In genomic region chr13:55329109-55329682, GRCm38 (mm10) we compare ENCODE assay signal across 8 mouse cellular contexts. TPM values are rescaled to one million over a fixed set of nuclear protein-coding genes. Genes with fewer than 3 reads are reported as not detected.
DNase-seq lines count a peak whose midpoint lies in the region; ATAC-seq and TF ChIP-seq lines count a peak whose summit lies in the region.

No protein-coding gene starts in this region.

- TF ChIP-seq CTCF in G1E (IDR thresholded peaks at IDR 0.05; ENCODE audit: low read depth, low read length), result no peak

- WGBS in kidney, embryonic 15.5 days, result under 1% methylated on average over 25 of the region's 29 CpGs
- WGBS in embryonic facial prominence, embryonic 11.5 days, result under 1% methylated on average over 26 of the region's 29 CpGs
- under 1% methylated on average over 29 of the region's 29 CpGs for WGBS in hindbrain, embryonic 13.5 days
- 0% methylated on average over 21 of the region's 29 CpGs for WGBS in macrophage (ENCODE audit: missing documents)

- peak overlapping the region; percentile 97 for H3K27ac ChIP-seq in kidney, embryonic 15.5 days
- 0 out of 2 replicates have a peak overlapping the region, but pooled peaks have one; percentile 35 for H3K27ac ChIP-seq in embryonic facial prominence, embryonic 11.5 days (replicated peaks; ENCODE audit: low read depth, low read length)
- peak overlapping the region; percentile 84 for H3K27ac ChIP-seq in hindbrain, embryonic 13.5 days
- 0 out of 2 replicates have a peak overlapping the region, but pooled peaks have one; percentile 8 for H3K27ac ChIP-seq in macrophage

- H3K4me3 ChIP-seq in kidney, embryonic 15.5 days (replicated peaks), result peak overlapping the region; percentile 78
- H3K4me3 ChIP-seq in G1E (ENCODE audit: low read depth, low read length), result peak overlapping the region; percentile 78
- peak overlapping the region; percentile 55 for H3K4me3 ChIP-seq in embryonic facial prominence, embryonic 11.5 days (ENCODE audit: low read depth, low read length)
- peak overlapping the region; percentile 65 for H3K4me3 ChIP-seq in hindbrain, embryonic 13.5 days
- peak overlapping the region; percentile 44 for H3K4me3 ChIP-seq in macrophage (ENCODE audit: inconsistent target)

- H3K79me2 ChIP-seq in macrophage (ENCODE audit: inconsistent target), result peaks cover 10% of the 10 kb centered on the region

- DNase-seq in kidney, postnatal 4 days, result no peak
- DNase-seq in G1E (ENCODE audit: low spot score), result peak; percentile 53
- no peak for DNase-seq in embryonic facial prominence, embryonic 11.5 days (ENCODE audit: low spot score)
- peak; percentile 76 for DNase-seq in testis, postnatal 10 days (ENCODE audit: low spot score)
- DNase-seq in layer of hippocampus, adult 8-10 months (ENCODE audit: low spot score in 2 of 2), result no peak

- peak; percentile 30 for ATAC-seq in kidney, embryonic 15.5 days (replicated peaks; ENCODE audit: low FRiP score)
- ATAC-seq in G1E (ENCODE audit: extremely low read depth, insufficient number of reproducible peaks, low FRiP score, poor library complexity, severe bottlenecking), result no peak
- ATAC-seq in embryonic facial prominence, embryonic 11.5 days (replicated peaks; ENCODE audit: insufficient number of reproducible peaks, low FRiP score, low TSS enrichment, low read depth), result peak; percentile 14; the same call in 1 of the 2 replicates
- peak; percentile 25 for ATAC-seq in hindbrain, embryonic 13.5 days (ENCODE audit: low FRiP score)

- peak overlapping the region; percentile 94 for H3K4me2 ChIP-seq in kidney, embryonic 15.5 days
- peak overlapping the region; percentile 87 for H3K4me2 ChIP-seq in embryonic facial prominence, embryonic 11.5 days (ENCODE audit: low read depth, low read length)
- peak overlapping the region; percentile 80 for H3K4me2 ChIP-seq in hindbrain, embryonic 13.5 days

- no peaks in the 10 kb centered on the region for H3K9me3 ChIP-seq in kidney, embryonic 15.5 days (replicated peaks)
- no peaks in the 10 kb centered on the region for H3K9me3 ChIP-seq in G1E (replicated peaks)
- no peaks in the 10 kb centered on the region for H3K9me3 ChIP-seq in embryonic facial prominence, embryonic 11.5 days (replicated peaks; ENCODE audit: control insufficient read depth, low read length)
- H3K9me3 ChIP-seq in hindbrain, embryonic 13.5 days, result no peaks in the 10 kb centered on the region

- H3K36me3 ChIP-seq in kidney, embryonic 15.5 days, result peaks cover 26% of the 10 kb centered on the region
- H3K36me3 ChIP-seq in G1E (replicated peaks), result peaks cover 37% of the 10 kb centered on the region
- H3K36me3 ChIP-seq in embryonic facial prominence, embryonic 11.5 days (replicated peaks; ENCODE audit: control insufficient read depth, insufficient read depth, low read depth, low read length), result peaks cover 10% of the 10 kb centered on the region
- peaks cover 20% of the 10 kb centered on the region for H3K36me3 ChIP-seq in hindbrain, embryonic 13.5 days
- H3K36me3 ChIP-seq in macrophage (ENCODE audit: inconsistent target), result peaks cover 4% of the 10 kb centered on the region; the same call in 1 of the 2 replicates

- H3K9ac ChIP-seq in kidney, embryonic 15.5 days, result peak overlapping the region; percentile 68
- peak overlapping the region; percentile 79 for H3K9ac ChIP-seq in embryonic facial prominence, embryonic 11.5 days (replicated peaks; ENCODE audit: low read length)
- peak overlapping the region; percentile 77 for H3K9ac ChIP-seq in hindbrain, embryonic 13.5 days

- no peaks in the 10 kb centered on the region for H3K27me3 ChIP-seq in kidney, embryonic 15.5 days
- H3K27me3 ChIP-seq in G1E (ENCODE audit: insufficient read depth, low read length), result peaks cover 12% of the 10 kb centered on the region
- H3K27me3 ChIP-seq in embryonic facial prominence, embryonic 11.5 days (ENCODE audit: control insufficient read depth, insufficient read depth, low read length), result no peaks in the 10 kb centered on the region
- H3K27me3 ChIP-seq in hindbrain, embryonic 13.5 days, result 0 out of 2 replicates have a peak, but pooled peaks cover 7% of the 10 kb centered on the region

- H3K4me1 ChIP-seq in kidney, embryonic 15.5 days, result peaks cover 48% of the 10 kb centered on the region
- peaks cover 52% of the 10 kb centered on the region for H3K4me1 ChIP-seq in G1E (ENCODE audit: insufficient read depth, low read depth, low read length)
- H3K4me1 ChIP-seq in embryonic facial prominence, embryonic 11.5 days (ENCODE audit: control insufficient read depth, insufficient read depth, low read length), result peaks cover 7% of the 10 kb centered on the region
- peaks cover 36% of the 10 kb centered on the region for H3K4me1 ChIP-seq in hindbrain, embryonic 13.5 days (replicated peaks)

RNA-seq across cellular contexts. Expression of gene Mxd3, which starts 0.4 kb away (rescaled TPM):
- 26.8 and 31.0 TPM in 2 replicates for polyA plus RNA-seq in kidney, embryonic 15.5 days (2015; fragmentation: Nextera tagmentation; extraction: Ambion mirVana)
- total RNA-seq in G1E (2014; fragmentation: Nextera tagmentation) (0.87 and 33.8 TPM in 2 replicates), G1E (2017) (8.3 and 10.8 TPM in 2 replicates)
- polyA plus RNA-seq in G1E (2012) (3.8 and 4.7 TPM in 2 replicates), macrophage (2018) (0.43 to 1.1 TPM in 2 of 3 replicates, not detected in the other)
- 24.1 and 27.1 TPM in 2 replicates for polyA plus RNA-seq in embryonic facial prominence, embryonic 11.5 days (2014; fragmentation: Nextera tagmentation; extraction: Ambion mirVana)
- polyA plus RNA-seq in hindbrain, embryonic 13.5 days (2015; fragmentation: Nextera tagmentation; extraction: Ambion mirVana), result 12.1 and 12.4 TPM in 2 replicates
- total RNA-seq in macrophage (2018; cell fraction: chromatin; rRNA removed), result 1 to 10 TPM in 3 of 26 experiments, under 1 TPM in 3, not detected in 20; 0.49 to 2.3 (median 0.97) TPM
- total RNA-seq in macrophage (2018; cell fraction: cytosol; rRNA removed), result under 1 TPM in 18 of 26 experiments, not detected in 8; 0.07 to 0.71 (median 0.22) TPM
- total RNA-seq in macrophage (2018; cell fraction: nucleus; rRNA removed), result 1 to 10 TPM in 3 of 26 experiments, under 1 TPM in 3, not detected in 20; 0.39 to 2.2 (median 1.0) TPM
- 1 to 10 TPM in 2 of 4 experiments, under 1 TPM in 2; 0.82 to 1.5 (median 1.0) TPM for total RNA-seq in layer of hippocampus, adult 8-10 months (2022)

RNA-seq across cellular contexts. Expression of gene Rab24, which starts 7.5 kb away (rescaled TPM):
- polyA plus RNA-seq in kidney, embryonic 15.5 days (2015; fragmentation: Nextera tagmentation; extraction: Ambion mirVana), result 81.9 and 87.7 TPM in 2 replicates
- total RNA-seq in G1E (2014; fragmentation: Nextera tagmentation) (35.2 and 67.7 TPM in 2 replicates), G1E (2017) (70.2 and 104 TPM in 2 replicates)
- polyA plus RNA-seq in G1E (2012) (136 and 138 TPM in 2 replicates), macrophage (2018) (34.9 to 62.7 TPM (median 47.3 TPM) in 3 replicates)
- 84.8 and 104 TPM in 2 replicates for polyA plus RNA-seq in embryonic facial prominence, embryonic 11.5 days (2014; fragmentation: Nextera tagmentation; extraction: Ambion mirVana)
- 95.9 and 102 TPM in 2 replicates for polyA plus RNA-seq in hindbrain, embryonic 13.5 days (2015; fragmentation: Nextera tagmentation; extraction: Ambion mirVana)
- 100 to 1,000 TPM in 23 of 26 experiments, 10 to 100 TPM in 3; 78.1 to 296 (median 175) TPM for total RNA-seq in macrophage (2018; cell fraction: chromatin; rRNA removed)
- 10 to 100 TPM; 42.7 to 66.1 (median 55.5) TPM for total RNA-seq in macrophage (2018; cell fraction: cytosol; rRNA removed)
- 100 to 1,000 TPM in 22 of 26 experiments, 10 to 100 TPM in 4; 58.2 to 198 (median 148) TPM for total RNA-seq in macrophage (2018; cell fraction: nucleus; rRNA removed)
- 10 to 100 TPM; 75.4 to 84.1 (median 80.8) TPM for total RNA-seq in layer of hippocampus, adult 8-10 months (2022)

RNA-seq across cellular contexts. Expression of gene Prelid1, which starts 8.9 kb away (rescaled TPM):
- polyA plus RNA-seq in kidney, embryonic 15.5 days (2015; fragmentation: Nextera tagmentation; extraction: Ambion mirVana), result 439 and 464 TPM in 2 replicates
- total RNA-seq in G1E (2014; fragmentation: Nextera tagmentation), result 826 and 898 TPM in 2 replicates
- 325 and 333 TPM in 2 replicates for total RNA-seq in G1E (2017)
- 395 and 733 TPM in 2 replicates for polyA plus RNA-seq in G1E (2012)
- polyA plus RNA-seq in embryonic facial prominence, embryonic 11.5 days (2014; fragmentation: Nextera tagmentation; extraction: Ambion mirVana), result 405 and 441 TPM in 2 replicates
- 300 and 307 TPM in 2 replicates for polyA plus RNA-seq in hindbrain, embryonic 13.5 days (2015; fragmentation: Nextera tagmentation; extraction: Ambion mirVana)
- 10 to 100 TPM; 19.3 to 60.1 (median 31.2) TPM for total RNA-seq in macrophage (2018; cell fraction: chromatin; rRNA removed)
- 100 to 1,000 TPM; 157 to 270 (median 221) TPM for total RNA-seq in macrophage (2018; cell fraction: cytosol; rRNA removed)
- 100 to 1,000 TPM in 2 of 26 experiments, 10 to 100 TPM in 24; 36.8 to 103 (median 75.2) TPM for total RNA-seq in macrophage (2018; cell fraction: nucleus; rRNA removed)
- 183 to 228 TPM (median 200 TPM) in 3 replicates for polyA plus RNA-seq in macrophage (2018)
- 100 to 1,000 TPM; 133 to 152 (median 139) TPM for total RNA-seq in layer of hippocampus, adult 8-10 months (2022)

RNA-seq across cellular contexts. Expression of gene Lman2, which starts 33.4 kb away (rescaled TPM):
- 115 and 118 TPM in 2 replicates for polyA plus RNA-seq in kidney, embryonic 15.5 days (2015; fragmentation: Nextera tagmentation; extraction: Ambion mirVana)
- total RNA-seq in G1E (2014; fragmentation: Nextera tagmentation) (68.4 and 77.7 TPM in 2 replicates), G1E (2017) (76.9 and 91.1 TPM in 2 replicates)
- polyA plus RNA-seq in G1E (2012) (41.1 and 124 TPM in 2 replicates), macrophage (2018) (69.2 to 91.5 TPM (median 78.4 TPM) in 3 replicates)
- 78.1 and 81.8 TPM in 2 replicates for polyA plus RNA-seq in embryonic facial prominence, embryonic 11.5 days (2014; fragmentation: Nextera tagmentation; extraction: Ambion mirVana)
- 55.2 and 57.1 TPM in 2 replicates for polyA plus RNA-seq in hindbrain, embryonic 13.5 days (2015; fragmentation: Nextera tagmentation; extraction: Ambion mirVana)
- 100 to 1,000 TPM in 1 of 26 experiments, 10 to 100 TPM in 25; 44.6 to 104 (median 68.5) TPM for total RNA-seq in macrophage (2018; cell fraction: chromatin; rRNA removed)
- total RNA-seq in macrophage (2018; cell fraction: cytosol; rRNA removed), result 100 to 1,000 TPM in 3 of 26 experiments, 10 to 100 TPM in 23; 57.6 to 104 (median 72.7) TPM
- 100 to 1,000 TPM in 3 of 26 experiments, 10 to 100 TPM in 23; 60.7 to 127 (median 75.4) TPM for total RNA-seq in macrophage (2018; cell fraction: nucleus; rRNA removed)
- total RNA-seq in layer of hippocampus, adult 8-10 months (2022), result 10 to 100 TPM; 56.6 to 72.8 (median 65.0) TPM

RNA-seq across cellular contexts. Expression of gene Rgs14, which starts 40.3 kb away (rescaled TPM):
- 1.1 and 1.3 TPM in 2 replicates for polyA plus RNA-seq in kidney, embryonic 15.5 days (2015; fragmentation: Nextera tagmentation; extraction: Ambion mirVana)
- 2.2 and 6.4 TPM in 2 replicates for total RNA-seq in G1E (2014; fragmentation: Nextera tagmentation)
- 10.0 and 10.1 TPM in 2 replicates for total RNA-seq in G1E (2017)
- 6.0 and 6.6 TPM in 2 replicates for polyA plus RNA-seq in G1E (2012)
- 0.53 and 0.56 TPM in 2 replicates for polyA plus RNA-seq in embryonic facial prominence, embryonic 11.5 days (2014; fragmentation: Nextera tagmentation; extraction: Ambion mirVana)
- 0.21 and 0.29 TPM in 2 replicates for polyA plus RNA-seq in hindbrain, embryonic 13.5 days (2015; fragmentation: Nextera tagmentation; extraction: Ambion mirVana)
- total RNA-seq in macrophage (2018; cell fraction: chromatin; rRNA removed), result 10 to 100 TPM in 18 of 26 experiments, 1 to 10 TPM in 8; 1.8 to 41.4 (median 18.9) TPM
- total RNA-seq in macrophage (2018; cell fraction: cytosol; rRNA removed), result 10 to 100 TPM in 12 of 26 experiments, 1 to 10 TPM in 14; 2.5 to 20.8 (median 8.3) TPM
- total RNA-seq in macrophage (2018; cell fraction: nucleus; rRNA removed), result 10 to 100 TPM in 20 of 26 experiments, 1 to 10 TPM in 6; 3.7 to 37.4 (median 18.9) TPM
- 3.6 to 11.3 TPM (median 8.4 TPM) in 3 replicates for polyA plus RNA-seq in macrophage (2018)
- 10 to 100 TPM; 86.8 to 97.9 (median 95.0) TPM for total RNA-seq in layer of hippocampus, adult 8-10 months (2022)

Comparison
In these comparisons a context has a peak if more than half of its experiments do, and no peak if none do; other contexts are left out.
1. H3K27ac ChIP-seq: peak in every context shown above with its lines; median percentile 97 in kidney, embryonic 15.5 days; 84 in hindbrain, embryonic 13.5 days; 35 in embryonic facial prominence, embryonic 11.5 days; 8 in macrophage.
2. DNase-seq: peak in G1E (single experiment) and testis, postnatal 10 days (single experiment); none in kidney, postnatal 4 days (0 of 2), embryonic facial prominence, embryonic 11.5 days (single experiment) and layer of hippocampus, adult 8-10 months (0 of 2).
3. Peak in every context shown above with its lines, with median percentiles within 50 percentile points of each other: H3K4me2 ChIP-seq, H3K4me3 ChIP-seq and H3K9ac ChIP-seq.